Mouse (Mus musculus): ENCODE data around the gene Optn.

- no peak for TF ChIP-seq CTCF (IDR thresholded peaks at IDR 0.05; ENCODE audit: extremely low read depth, insufficient read length, insufficient replicate concordance, low read depth, low read length)
- TF ChIP-seq POLR2A (IDR thresholded peaks at IDR 0.05; ENCODE audit: low read depth, low read length) = no peak
Measured at GRCm38 (mm10) chr2:5045269-5045965, 18.4 kb downstream of the Optn start.

Measured in small intestine, adult 2 months (tissue).